Comparison of ENCODE assay signal across 16 mouse cellular contexts in the genomic region with DNA sequence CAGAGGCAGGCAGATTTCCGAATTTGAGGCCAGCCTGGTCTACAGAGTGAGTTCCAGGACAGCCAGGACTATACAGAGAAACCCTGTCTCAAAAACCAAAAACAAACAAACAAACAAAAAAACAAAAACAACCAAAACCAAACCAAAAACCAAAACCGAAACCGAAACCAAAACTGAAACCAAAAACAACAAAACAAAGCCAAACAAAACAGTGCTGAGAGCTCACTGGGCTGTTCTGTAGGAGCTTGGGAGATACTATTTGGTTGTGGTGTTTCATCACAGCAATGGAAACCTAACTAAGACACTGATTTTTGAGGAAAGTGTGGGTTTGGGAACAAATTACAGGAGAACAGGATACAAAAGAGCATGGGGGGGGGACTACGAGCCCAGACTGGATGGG. TPM values are rescaled to one million over a fixed set of nuclear protein-coding genes. Genes with fewer than 3 reads are reported as not detected.
"Had no signal": no experiment of that assay in that cellular context is flagged by ENCODE, and none has a peak within 500 bp of the region (broad histone marks: within the 10 kb centered on the region; RNA-seq: fewer than 3 reads in every experiment).

No protein-coding gene starts in this region.

- H3K36me3 ChIP-seq: limb, embryonic 15.5 days; neural tube, embryonic 12.5 days; stomach, embryonic 15.5 days had no signal

- DNase-seq: kidney, adult 11 months; kidney, adult 9 months; kidney, postnatal 36 days; layer of hippocampus, adult 9-11 months; layer of hippocampus, postnatal 36 days; lung, adult 18-20 months; lung, postnatal 4 days; midbrain, embryonic 14.5 days; right cerebral cortex, postnatal 4 days; thymus, postnatal 36 days had no signal

- ATAC-seq: lung, postnatal 0 days had no signal

- H3K4me1 ChIP-seq: neural tube, embryonic 12.5 days; stomach, embryonic 15.5 days had no signal

- H3K9me3 ChIP-seq: limb, embryonic 15.5 days; stomach, embryonic 15.5 days had no signal

- H3K9ac ChIP-seq: limb, embryonic 15.5 days; neural tube, embryonic 12.5 days; stomach, embryonic 15.5 days had no signal

- H3K27me3 ChIP-seq: limb, embryonic 15.5 days; neural tube, embryonic 12.5 days; stomach, embryonic 15.5 days had no signal

- H3K27ac ChIP-seq: kidney, postnatal 0 days; limb, embryonic 15.5 days; neural tube, embryonic 12.5 days; stomach, embryonic 15.5 days had no signal

- H3K4me2 ChIP-seq: limb, embryonic 15.5 days; neural tube, embryonic 12.5 days; stomach, embryonic 15.5 days had no signal

- H3K4me3 ChIP-seq: limb, embryonic 15.5 days; neural tube, embryonic 12.5 days; stomach, embryonic 15.5 days had no signal

RNA-seq across cellular contexts. Expression of a gene that starts 10.6 kb away (rescaled TPM):
- total RNA-seq: monocyte, adult 5-6 weeks had no signal
